Mouse (Mus musculus) embryonic fibroblast, embryonic 13.5 days (primary cell): ENCODE data around the gene Gm28230. TPM values are rescaled to one million over a fixed set of nuclear protein-coding genes. Genes with fewer than 3 reads are reported as not detected.

Experiments used
- H3K27ac ChIP-seq: 2 replicates; pipeline ENCODE4 v1.5.1; 2012; ENCODE audit warnings: low read length, control low read depth, inconsistent platforms; ENCODE audit not compliant: insufficient read depth
- H3K4me1 ChIP-seq: 2 replicates; pipeline ENCODE4 v1.6.1; 2011; ENCODE audit warnings: low read length; ENCODE audit not compliant: control insufficient read depth, insufficient read depth
- H3K4me3 ChIP-seq: 2 replicates; pipeline ENCODE4 v1.5.1; 2011; ENCODE audit warnings: mild to moderate bottlenecking, control low read depth, low read length; ENCODE audit not compliant: insufficient read depth
- CTCF ChIP-seq: IDR thresholded peaks from 2 replicates; pipeline ENCODE4 v1.5.1; 2011; ENCODE audit warnings: mild to moderate bottlenecking, control low read depth, low read length, moderate library complexity, borderline replicate concordance; ENCODE audit not compliant: insufficient read depth
- POLR2A ChIP-seq: IDR thresholded peaks from 2 replicates; pipeline ENCODE4 v1.6.1; 2011; ENCODE audit warnings: low read depth, mild to moderate bottlenecking, control low read depth, low read length, moderate library complexity
- polyA plus RNA-seq: library from polyadenylated mRNA; stranded (reverse); fragments of >200 nt; gene quantifications from 2 replicates; pipeline ENCODE4 v1.2.4, GENCODE M21; 2011; ENCODE audit warnings: low read depth; ENCODE audit not compliant: missing spikeins, insufficient read length

Gm28230 gene
- 0.70 and 1.4 TPM in 2 replicates for polyA plus RNA-seq

- Histone ChIP-seq H3K4me3 (no peak within 1 kb of the TSS; the same call in 1 of the 2 replicates), H3K4me1 (no peaks in the 10 kb centered on the region), H3K27ac (no peak within 1 kb of the TSS)
- TF ChIP-seq CTCF = no peak
- no peak for TF ChIP-seq POLR2A
Observed at GRCm38 (mm10) chr2:74726551-74726950, at the start of gene Gm28230. Gene Gm28230, plus strand, starts transcription at chr2:74726728.

- H3K4me3 ChIP-seq = no peak overlapping the region
- H3K27ac ChIP-seq = no peak overlapping the region
- H3K4me1 ChIP-seq = no peaks in the 10 kb centered on the region
- TF ChIP-seq CTCF = no peak
- no peak for TF ChIP-seq POLR2A
Observed at GRCm38 (mm10) chr2:74677106-74677505, 49.4 kb upstream of the Gm28230 start.

GRCm38 (mm10) chr2:74678891-74679595 lies 47.5 kb upstream of the Gm28230 start, which contains the start of gene Hoxd11:
Gene Hoxd11, plus strand, starts transcription at chr2:74679557.
- Histone ChIP-seq H3K27ac (peak within 1 kb of the TSS; percentile 4; the same call in 1 of the 2 replicates), H3K4me1 (no peaks in the 10 kb centered on the region), H3K4me3 (peak within 1 kb of the TSS; percentile 24)
- no peak for TF ChIP-seq CTCF
- no peak for TF ChIP-seq POLR2A

DNA sequence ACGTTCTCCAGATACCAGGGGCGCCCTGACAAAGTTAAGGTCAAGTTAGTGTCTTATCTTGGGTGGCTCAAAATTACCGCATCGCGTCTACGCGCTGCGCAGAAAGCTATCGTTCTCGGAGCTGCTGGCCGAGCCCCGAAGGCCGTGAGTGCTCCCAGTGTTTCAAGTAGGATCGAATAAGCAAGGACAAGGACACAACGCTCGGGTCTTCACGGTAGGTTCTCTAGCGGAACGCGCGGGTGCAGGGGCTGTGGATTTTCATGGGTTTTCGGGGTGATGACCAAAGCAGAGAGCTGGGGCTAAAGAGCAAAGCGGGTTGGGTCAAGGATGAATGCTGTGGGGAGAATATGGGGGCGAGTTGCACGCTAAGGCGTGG lies 46.9 kb upstream of the Gm28230 start:
- TF ChIP-seq CTCF = no peak
- no peak for TF ChIP-seq POLR2A
- peak overlapping the region; percentile 24; the same call in 1 of the 2 replicates for H3K4me3 ChIP-seq
- H3K4me1 ChIP-seq = no peaks in the 10 kb centered on the region
- H3K27ac ChIP-seq = peak overlapping the region; percentile 4; the same call in 1 of the 2 replicates

DNA sequence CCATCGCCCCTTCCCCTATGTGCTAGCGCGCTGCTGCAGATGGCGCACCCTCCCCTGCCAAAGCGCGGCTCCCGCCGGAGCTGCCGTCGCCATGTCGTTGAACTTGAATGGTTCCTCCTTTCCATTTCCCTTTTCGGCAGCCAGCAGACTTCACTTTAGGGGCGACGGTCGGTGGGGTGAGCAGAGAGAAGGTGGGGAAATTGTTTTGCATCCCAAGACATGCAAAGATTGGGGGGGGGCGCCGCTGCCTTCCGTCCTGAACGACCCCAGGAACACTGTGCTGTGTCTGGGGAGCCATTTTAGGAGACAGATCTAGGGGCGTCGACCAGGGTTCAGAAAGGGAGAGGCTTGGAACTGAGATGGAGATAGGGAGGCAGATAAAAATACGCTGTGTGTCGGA lies 46.5 kb upstream of the Gm28230 start:
- Histone ChIP-seq H3K4me3 (peak overlapping the region; percentile 24), H3K27ac (peak overlapping the region; percentile 4; the same call in 1 of the 2 replicates), H3K4me1 (no peaks in the 10 kb centered on the region)
- TF ChIP-seq POLR2A (no peak), CTCF (no peak)

DNA sequence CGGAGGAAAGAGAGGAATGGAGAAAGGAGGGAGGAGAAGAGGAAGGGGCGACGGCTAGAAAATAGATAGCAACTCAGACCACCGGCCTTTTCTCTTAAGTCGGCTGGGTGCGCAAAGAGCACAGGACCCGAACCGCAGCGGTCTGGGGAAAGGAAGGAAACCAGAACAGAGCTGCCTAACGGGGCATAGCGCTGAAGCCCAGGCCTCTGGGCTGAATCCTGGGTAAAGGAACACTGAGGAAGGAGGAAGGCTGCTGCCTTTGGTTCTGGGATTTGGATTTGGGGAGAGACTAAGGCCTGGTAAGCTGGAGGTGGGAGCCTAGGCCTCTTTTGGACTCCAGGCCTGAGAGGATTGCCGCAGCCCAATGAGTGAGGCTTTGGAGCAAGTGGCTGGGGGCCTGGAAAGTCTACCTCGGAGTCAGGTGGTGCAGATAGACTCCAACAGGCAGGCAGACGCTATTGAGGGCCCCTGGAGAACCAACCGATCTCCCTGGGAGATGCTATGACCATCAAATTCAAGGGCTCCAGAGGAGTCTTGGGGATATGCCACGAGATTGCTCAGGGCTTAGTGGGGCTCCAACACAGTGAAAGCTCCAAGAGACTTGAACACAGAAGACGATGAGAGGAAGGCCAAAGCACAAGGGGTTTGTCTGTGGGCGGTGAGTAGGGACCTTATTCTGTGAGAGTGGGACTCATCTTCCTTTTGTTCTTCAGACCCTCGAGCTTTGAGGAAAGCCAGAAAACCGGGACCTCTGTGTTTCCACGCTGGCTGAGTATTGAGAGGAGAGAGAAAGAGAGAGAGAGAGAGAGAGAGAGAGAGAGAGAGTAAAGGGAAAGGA lies 45.7 kb upstream of the Gm28230 start:
- H3K4me3 ChIP-seq = peak overlapping the region; percentile 24
- H3K4me1 ChIP-seq = no peaks in the 10 kb centered on the region
- H3K27ac ChIP-seq = peak overlapping the region; percentile 0; the same call in 1 of the 2 replicates
- TF ChIP-seq CTCF (no peak), POLR2A (no peak)

- TF ChIP-seq CTCF (no peak), POLR2A (no peak)
- Histone ChIP-seq H3K27ac (peak overlapping the region; percentile 0; the same call in 1 of the 2 replicates), H3K4me1 (no peaks in the 10 kb centered on the region), H3K4me3 (peak overlapping the region; percentile 13)
Observed at GRCm38 (mm10) chr2:74681594-74682531, 44.7 kb upstream of the Gm28230 start.

GRCm38 (mm10) chr2:74682796-74683195 lies 43.7 kb upstream of the Gm28230 start:
- Histone ChIP-seq H3K4me3 (peak overlapping the region; percentile 8; the same call in 1 of the 2 replicates), H3K4me1 (no peaks in the 10 kb centered on the region), H3K27ac (no peak overlapping the region)
- TF ChIP-seq POLR2A = no peak
- TF ChIP-seq CTCF = no peak

DNA sequence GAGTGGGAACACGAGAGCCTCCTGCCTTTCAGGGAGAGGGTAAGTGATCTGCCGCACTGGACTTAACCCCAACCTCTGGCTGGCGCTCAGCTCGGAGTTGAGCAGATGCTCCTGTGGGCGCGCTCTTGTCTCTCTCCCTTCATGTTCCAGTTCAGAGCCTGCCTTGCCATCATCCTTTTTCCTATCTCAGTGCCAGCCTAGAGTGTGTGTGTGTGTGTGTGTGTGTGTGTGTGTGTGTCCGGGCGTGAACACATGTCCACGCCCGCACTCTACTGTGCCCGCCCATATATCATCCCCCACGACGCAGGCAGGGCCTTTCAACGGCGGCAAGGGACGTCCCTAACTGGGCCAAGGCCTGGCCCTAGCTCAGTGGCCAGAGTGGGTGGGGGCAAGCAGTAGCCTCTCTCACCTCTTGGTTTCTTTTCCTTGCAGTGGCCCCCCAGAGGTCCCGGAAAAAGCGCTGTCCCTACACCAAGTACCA lies 43.0 kb upstream of the Gm28230 start:
- Histone ChIP-seq H3K4me3 (peak overlapping the region; percentile 9; the same call in 1 of the 2 replicates), H3K4me1 (no peaks in the 10 kb centered on the region), H3K27ac (no peak overlapping the region)
- TF ChIP-seq CTCF = no peak
- TF ChIP-seq POLR2A = 0 out of 2 replicates have a peak, but pooled peaks have one; percentile 11
